Mouse (Mus musculus) R1 (cell line): ENCODE measurements around the gene Lpar3.

Experiments
- DNase-seq: peaks from one replicate; pipeline ENCODE4 v3.0.0-alpha.2; 2018; ENCODE audit warnings: low read depth, low spot score

Lpar3 gene

DNA sequence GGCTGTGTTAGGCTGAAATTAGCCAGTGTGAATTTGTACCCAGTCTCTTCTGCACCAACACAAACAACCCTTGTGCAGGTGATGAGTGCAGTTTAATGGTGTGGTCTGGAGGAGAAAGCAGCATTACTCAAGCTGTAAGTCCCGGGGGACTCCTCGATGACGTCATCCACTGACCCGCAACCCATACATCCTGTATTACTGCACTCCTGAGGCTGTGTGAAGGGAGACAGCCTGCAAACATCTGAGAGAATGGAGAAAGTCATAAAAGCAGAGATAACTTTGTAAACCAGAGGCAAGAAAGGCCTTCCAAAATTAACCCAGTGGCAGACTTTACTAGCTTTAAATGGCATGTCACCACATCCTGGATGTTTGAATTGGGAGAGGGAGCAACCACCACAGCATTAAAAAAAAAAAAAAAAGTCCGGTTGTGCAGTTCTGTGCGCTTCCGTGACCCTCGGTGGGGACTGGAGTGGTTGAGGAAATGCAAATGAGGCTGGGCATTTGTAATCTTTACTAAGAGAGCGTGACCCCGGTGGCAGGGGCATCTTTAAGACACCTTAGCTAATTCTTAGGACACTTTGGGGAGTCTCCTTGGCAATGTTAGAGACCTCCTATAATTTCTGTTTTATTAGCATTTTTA, 36.8 kb downstream of the Lpar3 start:
- DNase-seq: no peak

DNA sequence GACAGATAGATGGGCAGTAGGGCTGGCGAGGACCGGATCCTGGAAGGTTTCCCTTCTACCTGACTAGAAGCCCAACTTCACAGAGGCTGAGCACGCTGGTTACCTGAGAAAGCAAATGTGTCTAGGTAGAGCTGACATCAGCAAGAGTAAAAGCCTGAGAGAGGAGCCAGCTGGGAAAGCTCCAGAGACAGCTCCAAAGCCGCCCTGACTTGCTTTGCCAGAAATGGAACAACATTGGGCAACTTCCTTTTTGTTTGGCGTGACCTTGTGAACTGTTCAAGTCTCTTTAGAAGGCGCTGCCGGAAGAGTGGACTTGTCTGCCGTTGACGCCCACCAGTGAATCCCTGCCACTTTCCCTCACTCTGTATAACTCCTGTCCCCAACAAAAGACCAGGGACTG, 39.4 kb downstream of the Lpar3 start:
- no peak for DNase-seq

DNA sequence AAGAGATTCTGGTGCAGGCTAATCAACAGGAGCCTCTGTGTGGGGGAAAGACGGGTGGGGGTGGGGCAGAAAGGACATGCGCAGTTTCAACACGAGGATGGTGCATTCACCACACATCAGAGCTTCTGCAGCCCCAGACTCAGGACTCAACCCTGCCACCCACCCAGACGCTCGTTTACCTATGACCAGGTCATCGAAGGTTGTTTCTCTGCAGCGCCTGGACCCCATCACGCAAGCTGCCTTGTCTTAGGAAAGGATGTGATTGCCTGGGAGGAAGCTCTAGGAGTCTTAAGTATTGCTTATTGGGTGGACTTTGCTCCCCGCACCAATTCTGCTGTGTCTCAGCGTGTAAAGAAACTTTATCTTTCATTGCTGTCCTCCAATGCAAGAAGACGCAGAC, 40.1 kb downstream of the Lpar3 start:
- no peak for DNase-seq

DNA sequence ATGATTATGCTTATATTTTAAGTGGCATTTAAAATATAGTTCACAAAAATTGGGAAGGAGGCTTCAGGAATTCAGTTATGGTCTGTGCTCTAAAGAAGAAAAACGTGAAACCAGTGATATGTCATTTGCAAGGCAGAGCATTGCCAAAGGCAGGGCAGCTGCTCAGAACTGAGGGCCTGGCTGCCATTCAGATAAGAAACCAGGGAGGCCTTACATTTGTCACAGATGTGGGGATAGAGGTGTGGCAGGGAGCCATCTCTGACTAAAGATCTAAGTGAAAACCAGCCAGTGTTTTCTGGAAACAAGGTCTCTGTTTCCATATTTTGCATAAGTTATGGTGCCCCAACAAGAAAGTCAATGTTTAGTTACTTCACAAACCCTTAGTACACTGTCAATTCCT, 41.8 kb downstream of the Lpar3 start:
- no peak for DNase-seq

DNA sequence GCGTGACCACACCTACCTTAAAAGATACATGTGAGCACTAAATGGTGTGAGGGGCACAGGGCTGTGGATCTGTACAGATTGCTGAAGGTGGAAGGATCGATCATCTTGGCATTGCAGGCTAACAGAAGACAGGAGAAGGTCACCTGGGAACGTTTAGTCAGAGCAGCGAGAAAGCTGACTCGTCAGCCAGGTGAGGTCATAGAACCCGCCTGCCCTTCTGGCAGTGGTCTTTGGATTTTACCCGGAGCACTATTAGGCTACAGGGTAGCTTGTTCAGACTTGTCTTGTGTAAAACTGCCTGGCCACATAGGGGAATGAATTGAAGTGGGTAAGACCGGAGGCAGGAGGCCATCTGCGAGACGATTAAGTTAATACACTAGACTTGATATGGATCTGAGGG, 43.4 kb downstream of the Lpar3 start:
- no peak for DNase-seq

DNA sequence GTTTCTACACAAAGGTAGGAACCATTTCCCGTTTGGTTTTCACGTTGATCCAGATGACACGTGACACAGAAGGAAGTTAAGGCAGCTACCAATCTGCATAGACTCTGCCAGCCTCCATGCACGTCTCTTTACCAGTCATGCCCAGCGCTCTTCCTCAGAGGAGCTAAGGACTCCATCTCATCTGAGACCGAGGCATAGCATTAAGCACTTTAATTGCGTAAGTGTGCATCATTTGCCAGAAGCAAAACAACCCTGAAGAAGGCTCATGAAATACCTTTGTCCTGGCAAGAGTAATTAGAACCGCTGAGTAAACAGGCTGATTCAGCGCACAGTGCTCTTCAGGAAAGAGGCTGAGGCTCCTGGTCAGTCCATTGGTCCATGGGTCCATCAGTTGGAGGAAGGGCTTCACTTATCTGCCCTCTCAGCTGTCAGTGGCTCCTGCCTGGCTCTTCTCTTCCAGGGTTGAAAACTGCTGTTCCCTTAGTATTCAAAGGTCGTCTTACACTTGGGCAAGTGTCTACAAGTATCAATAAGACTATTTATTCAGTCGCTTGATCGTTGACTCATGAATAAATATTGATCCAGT, 44.9 kb downstream of the Lpar3 start:
- no peak for DNase-seq

DNA sequence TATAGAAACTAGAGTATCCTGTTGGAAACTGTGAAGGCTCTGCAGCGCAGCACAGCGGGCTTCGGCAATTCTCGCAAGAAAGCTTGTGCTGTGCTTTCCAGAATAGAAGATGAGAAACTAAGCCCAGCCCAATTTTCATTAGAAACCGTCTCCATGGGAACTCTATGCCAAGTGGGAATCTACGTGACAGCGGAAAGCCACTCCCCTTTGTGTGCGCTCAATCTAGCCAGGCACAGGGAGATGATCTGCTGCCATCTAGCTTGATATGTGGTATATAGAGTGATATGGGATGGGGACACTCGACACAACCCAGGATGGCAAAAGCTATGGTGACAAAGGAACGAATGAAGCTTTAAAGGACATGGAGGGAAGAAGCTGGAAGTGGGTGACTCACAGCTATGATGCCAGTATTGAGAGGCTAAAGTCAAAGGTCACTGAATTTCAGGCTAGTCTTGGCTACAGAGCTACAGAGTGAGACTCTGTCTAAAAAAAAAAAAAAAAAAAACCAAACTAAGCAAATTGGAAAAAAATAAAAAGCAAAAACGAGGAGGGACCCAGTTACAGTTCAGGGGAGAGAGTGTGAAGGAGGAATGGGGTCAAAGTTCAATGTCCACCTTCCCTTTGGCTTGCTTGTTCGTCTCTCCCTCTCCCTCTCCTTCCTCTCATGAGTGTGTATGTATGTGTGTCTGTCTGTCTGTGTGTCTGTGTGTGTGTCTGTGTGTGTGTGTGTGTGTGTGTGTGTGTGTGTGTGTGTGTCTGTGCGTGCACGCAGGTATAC, 47.5 kb downstream of the Lpar3 start:
- peak; percentile 22 for DNase-seq

DNA sequence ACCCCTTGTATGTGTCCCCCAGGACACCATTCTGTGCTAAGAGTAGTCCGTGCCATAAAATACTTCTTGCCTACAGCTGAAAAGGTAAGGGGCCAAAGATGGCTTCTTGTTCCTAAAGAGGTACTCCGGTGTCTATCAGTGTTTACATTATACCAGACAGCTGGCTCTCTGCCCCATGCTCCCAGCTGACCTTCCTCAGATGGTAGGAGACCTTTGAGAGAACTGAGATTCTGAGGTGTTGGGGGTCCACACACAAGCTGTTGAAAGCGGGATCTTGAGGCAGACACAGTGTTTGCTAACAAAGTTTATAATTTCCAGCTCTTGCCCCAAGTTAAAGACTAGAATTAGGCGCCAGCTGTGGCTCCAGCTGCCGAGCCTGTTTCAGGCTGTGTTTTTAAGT, 53.7 kb downstream of the Lpar3 start:
- DNase-seq: no peak

DNA sequence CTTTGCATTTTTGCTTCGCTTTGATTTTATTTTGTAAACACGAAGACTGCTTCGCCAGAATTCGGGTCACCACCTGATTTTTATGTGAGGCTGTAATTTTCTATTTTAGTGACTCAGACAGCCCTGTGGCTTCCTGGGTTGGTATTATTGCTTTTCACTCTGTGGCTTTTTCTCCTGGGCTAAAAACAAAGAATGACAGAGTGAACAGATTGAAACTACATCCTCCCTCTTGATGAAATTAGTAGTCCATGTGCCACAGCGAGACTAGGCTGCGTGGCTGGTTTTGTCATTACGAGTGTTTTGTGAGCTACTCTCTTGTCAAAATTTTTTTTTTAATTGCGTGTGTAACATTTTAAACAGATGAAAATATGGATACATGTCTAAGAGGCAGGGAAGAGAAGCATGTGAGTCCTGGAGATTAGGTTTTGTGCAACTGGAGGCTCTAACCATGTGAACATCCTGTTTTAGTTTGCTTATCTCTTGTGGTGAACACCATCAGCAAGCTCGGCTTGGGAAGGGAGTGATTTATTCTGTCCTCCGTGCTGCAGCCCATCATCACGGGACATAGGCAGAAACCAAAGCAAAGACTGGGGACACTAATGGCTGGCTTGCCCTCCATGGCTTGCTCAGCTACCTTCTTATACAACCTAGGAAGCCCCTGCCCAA, 54.7 kb downstream of the Lpar3 start:
- DNase-seq: no peak

DNA sequence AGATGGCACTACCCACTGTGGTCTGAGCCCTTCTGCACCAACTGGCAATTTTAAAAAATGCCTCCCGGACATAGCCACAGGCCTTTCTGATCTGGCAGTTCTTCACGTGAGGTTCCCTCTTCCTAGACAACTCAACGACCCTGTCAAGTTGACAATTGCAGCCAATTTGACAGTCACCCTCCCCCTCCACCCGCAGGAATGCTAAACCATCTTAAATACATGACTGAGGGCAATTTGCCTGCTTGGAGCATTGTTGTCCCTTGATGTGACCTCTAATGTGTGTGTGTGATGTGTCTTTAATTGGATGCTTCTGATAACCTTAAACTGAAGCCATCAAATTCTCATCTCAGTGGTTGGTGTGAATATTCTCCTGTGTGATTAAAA, 55.3 kb downstream of the Lpar3 start:
- no peak for DNase-seq

DNA sequence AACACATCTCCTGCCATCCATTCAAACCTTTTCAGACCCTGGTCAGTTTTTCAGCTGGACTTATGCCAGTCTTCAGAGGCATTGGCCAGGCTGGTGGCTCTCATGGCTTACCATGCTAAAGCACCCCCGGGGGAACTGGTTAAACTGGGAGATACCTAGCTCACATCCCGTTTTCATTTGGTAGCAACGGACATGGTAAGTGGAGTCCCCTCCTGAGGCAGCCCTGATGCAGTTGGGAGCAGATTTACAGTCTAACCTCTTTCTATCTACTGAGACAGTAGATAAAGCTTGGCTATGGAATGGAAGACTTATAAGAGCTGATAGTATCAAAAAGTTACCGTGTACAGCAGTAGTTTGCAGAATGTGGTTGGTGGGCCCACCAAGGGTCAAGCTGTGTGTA, 56.2 kb downstream of the Lpar3 start:
- no peak for DNase-seq

DNA sequence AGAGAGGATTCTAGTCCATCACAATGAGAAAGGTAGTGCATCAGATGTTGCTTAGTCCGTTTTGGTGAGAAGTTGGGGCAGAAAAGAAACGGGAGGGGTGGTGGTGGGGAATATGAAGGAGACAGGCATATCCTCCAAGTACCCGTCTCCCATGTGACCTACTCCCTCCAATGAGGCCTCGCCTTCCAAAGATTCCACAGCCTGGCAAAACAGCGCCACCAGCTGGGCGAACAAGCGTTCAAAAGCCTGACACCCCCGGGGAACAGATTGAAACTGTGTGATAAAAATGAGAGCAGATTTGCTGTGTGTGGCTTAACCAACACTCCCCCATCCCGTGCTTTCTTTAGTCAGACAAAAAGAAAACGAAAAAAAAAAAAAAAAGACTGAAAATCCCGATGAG, 56.7 kb downstream of the Lpar3 start:
- DNase-seq: peak; percentile 71

DNA sequence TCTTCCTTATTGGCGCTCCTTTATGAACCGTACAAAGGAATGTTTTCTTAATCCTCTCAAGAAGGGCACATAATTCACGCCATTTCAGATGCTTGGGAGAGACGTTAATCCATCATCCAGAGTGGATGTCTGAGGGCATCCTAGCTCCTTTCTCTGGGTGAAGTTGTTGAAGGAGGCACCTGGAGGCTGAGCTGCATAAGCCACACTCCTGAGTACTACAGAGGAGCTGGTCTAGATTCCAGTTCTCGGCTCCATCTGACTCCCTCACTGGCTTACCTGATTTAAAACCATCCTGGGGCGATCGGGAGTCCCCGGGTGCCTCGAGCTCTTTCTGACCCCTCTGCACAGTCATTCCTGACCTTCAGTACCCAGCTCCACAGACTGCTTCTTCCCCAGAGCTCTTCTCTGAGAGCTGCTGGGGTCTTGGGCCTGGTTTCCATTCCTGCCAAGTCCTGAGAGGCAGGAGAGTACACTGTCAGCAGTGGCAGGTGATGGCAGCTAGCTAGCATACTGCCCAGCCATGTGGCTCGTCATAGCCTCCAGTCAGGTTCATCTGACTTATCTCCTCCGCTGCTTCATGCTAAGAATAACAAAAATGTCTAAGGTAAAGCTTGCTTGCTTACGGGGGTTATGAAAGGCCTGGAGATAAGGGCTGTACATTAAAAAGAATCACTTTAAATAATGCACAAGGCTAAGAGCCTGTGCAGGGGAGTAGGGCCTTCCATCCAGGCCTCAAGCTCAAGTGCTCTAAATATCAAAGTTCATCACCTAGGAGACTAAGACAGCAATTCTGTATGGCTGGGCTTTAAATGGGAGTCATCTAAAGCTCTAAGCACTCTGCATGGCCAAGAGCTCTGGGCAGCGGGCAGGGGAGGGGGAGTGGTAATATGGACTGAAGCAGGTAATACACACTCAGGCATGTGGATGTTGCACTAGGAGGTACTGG, 57.7 kb downstream of the Lpar3 start:
- DNase-seq: no peak

DNA sequence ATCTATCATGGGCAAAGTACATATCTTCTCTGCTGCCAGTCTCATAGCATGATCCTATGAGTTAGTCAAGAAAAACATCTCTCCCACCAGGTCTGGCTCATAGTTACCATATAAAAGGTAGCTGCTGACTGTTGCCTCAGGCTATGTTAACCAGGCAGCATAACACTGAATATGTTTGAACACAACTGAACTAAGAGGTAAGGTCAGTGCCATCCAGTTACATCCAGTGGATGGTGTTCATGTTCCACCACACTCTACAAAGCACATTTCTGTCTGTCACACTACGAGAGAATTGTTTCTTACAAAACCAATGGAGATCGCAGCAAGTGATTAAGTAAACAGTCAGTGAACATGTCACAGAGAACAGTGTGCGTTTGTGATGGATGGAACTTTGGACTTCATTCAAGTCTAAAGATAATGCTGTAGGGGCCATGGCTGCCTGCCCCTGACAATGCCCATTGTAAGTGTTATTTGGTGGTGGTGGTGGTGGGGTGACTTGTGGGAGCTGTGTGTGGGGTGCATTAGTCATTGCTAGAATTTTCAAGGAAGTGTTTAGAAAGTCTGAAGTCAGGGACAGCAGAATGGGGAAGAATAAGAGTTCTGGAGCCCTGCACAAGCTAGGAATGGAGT, 63.1 kb downstream of the Lpar3 start:
- DNase-seq: no peak

DNA sequence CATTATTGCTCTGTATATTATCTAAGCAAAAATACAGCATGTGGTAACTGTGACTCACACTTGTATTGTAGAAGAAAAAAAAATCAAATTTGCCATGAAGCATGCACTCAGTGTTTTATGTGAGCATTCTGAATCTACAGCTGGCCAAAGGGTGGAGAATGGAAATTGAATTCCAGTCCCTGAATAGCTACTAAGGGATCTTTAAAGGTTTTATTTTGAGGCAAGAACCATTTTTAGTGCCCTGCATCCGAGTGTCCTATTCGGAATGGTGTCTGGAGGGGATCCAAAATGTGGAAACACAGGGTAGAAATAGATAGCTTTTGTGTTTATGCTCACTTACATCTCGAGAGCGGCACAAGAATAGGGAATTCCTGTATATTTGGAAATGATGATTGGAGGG, 65.4 kb downstream of the Lpar3 start:
- no peak for DNase-seq

DNA sequence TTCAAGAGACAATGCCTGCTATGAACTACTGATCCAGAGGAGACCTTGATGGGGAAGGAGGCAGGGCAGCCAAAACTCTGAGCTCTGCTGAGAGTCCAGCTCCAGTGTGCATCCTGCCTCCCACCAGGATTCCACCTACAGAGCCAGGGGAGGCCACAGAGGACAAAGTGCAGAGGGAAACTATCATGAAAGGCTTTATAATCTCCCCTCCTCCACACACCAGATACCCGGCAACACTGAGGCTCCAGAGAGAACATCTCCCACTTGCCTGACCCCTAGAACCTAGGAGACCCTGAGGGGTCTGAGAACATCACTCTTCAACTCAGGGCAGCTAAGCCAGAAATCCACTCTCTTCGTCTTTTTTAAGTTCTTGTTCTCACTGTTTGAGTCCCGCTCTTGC, 71.2 kb downstream of the Lpar3 start:
- DNase-seq: no peak

DNA sequence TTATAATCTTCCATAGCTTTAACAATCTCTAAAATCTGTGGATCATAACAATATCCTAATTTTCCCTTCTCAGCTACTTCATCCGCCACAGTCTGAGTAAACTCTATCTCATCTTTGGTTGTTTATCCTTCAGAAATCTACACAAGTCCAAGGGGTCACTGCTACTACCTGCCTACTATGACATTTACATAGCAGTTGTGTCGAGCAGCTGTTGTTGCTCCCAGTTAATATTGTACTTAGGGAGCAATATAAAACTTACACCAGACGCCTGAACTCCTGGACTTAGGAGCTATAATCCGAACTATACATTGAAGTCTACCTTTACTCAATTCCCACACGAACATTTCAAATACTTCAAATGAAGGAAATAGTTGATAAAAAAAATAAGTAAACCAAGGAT, 71.8 kb downstream of the Lpar3 start:
- no peak for DNase-seq

DNA sequence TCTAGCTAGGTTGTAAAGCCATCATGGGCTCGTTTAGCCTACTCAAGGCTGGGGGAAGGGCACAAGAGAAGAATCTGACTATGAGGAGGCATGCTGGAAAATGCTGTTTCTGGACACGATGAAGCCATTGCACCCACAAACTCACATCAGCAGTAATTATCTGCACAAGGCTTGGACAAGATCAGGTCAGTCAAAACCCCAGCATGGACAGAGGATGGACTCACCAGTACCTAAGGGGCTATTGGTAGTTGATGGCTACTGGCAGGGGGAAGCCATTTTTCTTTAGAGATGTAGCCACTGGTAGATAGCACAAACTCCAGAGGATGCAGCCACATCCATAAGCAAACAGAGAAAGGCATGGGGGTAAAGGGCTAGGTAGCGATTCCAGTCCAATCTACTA, 81.7 kb downstream of the Lpar3 start:
- no peak for DNase-seq

DNA sequence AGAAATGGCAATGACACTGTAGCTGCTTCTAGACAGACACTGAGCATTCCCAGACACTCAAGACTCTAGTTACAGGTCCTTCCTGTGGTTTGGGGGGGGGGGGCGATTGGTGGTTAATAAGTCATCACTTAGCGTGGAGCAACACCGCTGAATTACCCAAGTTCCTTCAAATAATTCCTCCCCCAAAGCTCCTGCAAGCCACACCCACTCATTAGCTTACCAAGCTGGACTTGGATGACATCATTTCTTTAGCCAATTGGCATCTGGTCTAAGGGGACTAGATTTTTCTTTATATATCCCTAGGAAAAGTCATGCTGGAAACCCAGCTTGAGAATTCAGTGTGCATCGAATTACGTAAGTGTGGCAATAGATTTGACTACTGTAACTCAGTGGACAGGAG, 82.4 kb downstream of the Lpar3 start:
- no peak for DNase-seq

DNA sequence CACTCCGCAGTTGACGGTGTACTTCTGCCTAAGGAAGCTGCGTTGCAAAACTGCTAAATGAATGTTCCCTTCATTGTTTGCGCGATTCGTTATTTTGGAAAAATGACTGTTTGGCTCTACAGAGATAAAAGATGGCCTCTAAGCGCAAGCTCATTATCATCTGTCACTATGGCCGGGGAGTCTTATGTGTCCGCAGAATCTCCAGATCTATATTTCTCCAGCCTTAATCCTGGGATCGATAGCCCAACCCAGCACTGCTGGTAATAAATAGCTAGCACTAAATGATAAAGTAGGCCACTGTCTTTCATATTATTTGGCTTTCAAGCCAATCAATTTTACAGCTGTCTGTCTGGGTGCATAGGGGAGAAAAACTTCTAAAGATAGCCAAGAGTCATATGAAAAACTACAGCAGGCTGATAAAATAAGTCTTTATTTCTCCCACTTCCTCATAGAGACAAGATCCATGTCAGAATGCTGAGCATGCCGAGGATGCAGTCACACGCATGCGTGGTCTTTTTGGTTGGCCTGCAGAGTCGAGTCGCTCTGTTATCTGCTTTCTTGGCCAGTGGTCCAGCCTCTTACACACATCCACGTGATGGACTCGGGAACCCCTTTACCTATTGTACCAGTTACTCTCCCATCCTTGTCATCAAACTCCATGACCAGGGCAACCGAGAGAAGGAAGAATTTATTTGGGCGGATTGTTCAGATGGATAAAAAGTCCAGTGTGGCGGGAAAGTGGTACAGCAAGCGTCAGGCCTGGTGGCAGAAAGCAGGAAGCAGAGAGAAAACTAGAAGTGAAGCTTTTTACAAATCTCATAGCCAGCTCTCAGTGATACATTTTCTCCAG, 84.0 kb downstream of the Lpar3 start:
- no peak for DNase-seq
